Mouse (Mus musculus) bone marrow macrophage, adult 2 months (primary cell): ENCODE measurements around the gene Dhx37.

Source experiments
- CTCF ChIP-seq: IDR thresholded peaks from 2 replicates; pipeline ENCODE4 v1.5.1; 2012; ENCODE audit warnings: low read depth, mild to moderate bottlenecking, low read length, moderate library complexity
- POLR2A ChIP-seq: IDR thresholded peaks from 2 replicates; pipeline ENCODE4 v1.6.1; 2012; ENCODE audit warnings: mild to moderate bottlenecking, low read depth, low read length, borderline replicate concordance

- TF ChIP-seq CTCF (no peak), POLR2A (no peak)
These were observed 28.2 kb downstream of the Dhx37 start for GRCm38 (mm10) chr5:125405546-125406248.
